Mouse (Mus musculus) heart, embryonic 13.5 days (tissue): ENCODE measurements around the gene Cacna1d. TPM values are rescaled to one million over a fixed set of nuclear protein-coding genes. Genes with fewer than 3 reads are reported as not detected.

Experiments used
- ATAC-seq: fragments of 200-750 bp; cut with Nextera tagmentation; 2 replicates; pipeline ENCODE4 v1.8.0; 2017; ENCODE audit warnings: moderate TSS enrichment; ENCODE audit not compliant: insufficient number of reproducible peaks, low FRiP score, low TSS enrichment; ENCODE audit errors: extremely low read depth
- H3K27ac ChIP-seq: fragments of 300-500 bp; sonication (generic); replicated peaks from 2 replicates; pipeline ENCODE4 v1.5.1; 2015; ENCODE audit warnings: moderate library complexity, mild to moderate bottlenecking, inconsistent platforms
- H3K27me3 ChIP-seq: fragments of 300-500 bp; sonication (generic); replicated peaks from 2 replicates; pipeline ENCODE4 v1.6.1; 2015; ENCODE audit warnings: mild to moderate bottlenecking, inconsistent platforms
- H3K36me3 ChIP-seq: fragments of 300-500 bp; sonication (generic); 2 replicates; pipeline ENCODE4 v1.6.1; 2015; ENCODE audit warnings: mild to moderate bottlenecking, inconsistent platforms
- H3K4me1 ChIP-seq: fragments of 300-500 bp; sonication (generic); 2 replicates; pipeline ENCODE4 v1.6.1; 2015; ENCODE audit warnings: inconsistent platforms
- H3K4me2 ChIP-seq: fragments of 300-500 bp; sonication (generic); 2 replicates; pipeline ENCODE4 v1.6.1; 2015; ENCODE audit warnings: inconsistent platforms, mild to moderate bottlenecking, moderate library complexity
- H3K4me3 ChIP-seq: fragments of 300-500 bp; sonication (generic); 2 replicates; pipeline ENCODE4 v1.5.1; 2015; ENCODE audit warnings: moderate library complexity, mild to moderate bottlenecking, inconsistent platforms
- H3K9ac ChIP-seq: fragments of 300-500 bp; sonication (generic); 2 replicates; pipeline ENCODE4 v1.6.1; 2015; ENCODE audit warnings: inconsistent platforms, mild to moderate bottlenecking, moderate library complexity
- H3K9me3 ChIP-seq: fragments of 300-500 bp; sonication (generic); 2 replicates; pipeline ENCODE4 v1.6.1; 2016; ENCODE audit warnings: inconsistent platforms
- WGBS: fragments of 180-500 bp; shearing (Covaris S2); methylation state at CpG from one replicate; pipeline ENCODE4 v1.1.7; 2015; ENCODE audit warnings: mixed read lengths; 5-methylcytosine and 5-hydroxymethylcytosine counted together
- polyA plus RNA-seq: library from polyadenylated mRNA; unstranded; fragments of >200 nt; fragmentation: Nextera tagmentation; extraction: Ambion mirVana; gene quantifications from 2 replicates; pipeline ENCODE4 v1.2.1, GENCODE M21; 2015

Cacna1d gene
- polyA plus RNA-seq, 1 experiment from 2014 or later: 8.0 TPM

GRCm38 (mm10) chr14:30257626-30258025 lies 233.6 kb downstream of the Cacna1d start:
- H3K4me2 ChIP-seq: no peak overlapping the region
- WGBS: 37% methylated on average over 4 of the region's 4 CpGs
- H3K9ac ChIP-seq: no peak overlapping the region
- H3K27ac ChIP-seq: no peak overlapping the region
- peaks cover 45% of the 10 kb centered on the region for H3K4me1 ChIP-seq
- ATAC-seq: no peak
- H3K9me3 ChIP-seq: no peaks in the 10 kb centered on the region
- H3K27me3 ChIP-seq: no peaks in the 10 kb centered on the region
- H3K36me3 ChIP-seq: no peaks in the 10 kb centered on the region
- no peak overlapping the region for H3K4me3 ChIP-seq

- Histone ChIP-seq H3K4me1 (peaks cover 37% of the 10 kb centered on the region), H3K4me2 (no peak overlapping the region), H3K27ac (no peak overlapping the region), H3K36me3 (no peaks in the 10 kb centered on the region), H3K9me3 (no peaks in the 10 kb centered on the region), H3K4me3 (no peak overlapping the region), H3K9ac (no peak overlapping the region), H3K27me3 (no peaks in the 10 kb centered on the region)
- ATAC-seq: no peak
- 76% methylated on average over 4 of the region's 4 CpGs for WGBS
Measured at GRCm38 (mm10) chr14:30256486-30256885, 234.8 kb downstream of the Cacna1d start.

GRCm38 (mm10) chr14:30255701-30256400 lies 235.4 kb downstream of the Cacna1d start:
- no peaks in the 10 kb centered on the region for H3K27me3 ChIP-seq
- H3K4me1 ChIP-seq: peaks cover 34% of the 10 kb centered on the region
- no peak for ATAC-seq
- no peaks in the 10 kb centered on the region for H3K9me3 ChIP-seq
- no peaks in the 10 kb centered on the region for H3K36me3 ChIP-seq
- WGBS: 74% methylated on average over 12 of the region's 12 CpGs
- H3K27ac ChIP-seq: no peak overlapping the region
- H3K4me2 ChIP-seq: no peak overlapping the region
- H3K4me3 ChIP-seq: no peak overlapping the region
- no peak overlapping the region for H3K9ac ChIP-seq

GRCm38 (mm10) chr14:30254776-30255175 lies 236.5 kb downstream of the Cacna1d start:
- no peak overlapping the region for H3K4me3 ChIP-seq
- H3K27me3 ChIP-seq: no peaks in the 10 kb centered on the region
- no peak overlapping the region for H3K9ac ChIP-seq
- no peak for ATAC-seq
- H3K36me3 ChIP-seq: no peaks in the 10 kb centered on the region
- peaks cover 34% of the 10 kb centered on the region for H3K4me1 ChIP-seq
- H3K9me3 ChIP-seq: no peaks in the 10 kb centered on the region
- no peak overlapping the region for H3K27ac ChIP-seq
- no peak overlapping the region for H3K4me2 ChIP-seq
- 55% methylated on average over 4 of the region's 4 CpGs for WGBS

GRCm38 (mm10) chr14:30252824-30253223 lies 238.4 kb downstream of the Cacna1d start:
- no peak overlapping the region for H3K9ac ChIP-seq
- no peak for ATAC-seq
- no peak overlapping the region for H3K4me3 ChIP-seq
- H3K4me2 ChIP-seq: no peak overlapping the region
- H3K9me3 ChIP-seq: no peaks in the 10 kb centered on the region
- no peaks in the 10 kb centered on the region for H3K27me3 ChIP-seq
- H3K27ac ChIP-seq: no peak overlapping the region
- H3K36me3 ChIP-seq: no peaks in the 10 kb centered on the region
- WGBS: 74% methylated on average over 2 of the region's 2 CpGs
- H3K4me1 ChIP-seq: peaks cover 29% of the 10 kb centered on the region

GRCm38 (mm10) chr14:30251351-30251750 lies 239.9 kb downstream of the Cacna1d start:
- no peaks in the 10 kb centered on the region for H3K9me3 ChIP-seq
- 86% methylated on average over 5 of the region's 5 CpGs for WGBS
- no peak overlapping the region for H3K27ac ChIP-seq
- H3K27me3 ChIP-seq: no peaks in the 10 kb centered on the region
- no peak for ATAC-seq
- no peak overlapping the region for H3K4me2 ChIP-seq
- H3K4me1 ChIP-seq: peaks cover 21% of the 10 kb centered on the region
- H3K36me3 ChIP-seq: no peaks in the 10 kb centered on the region
- no peak overlapping the region for H3K9ac ChIP-seq
- no peak overlapping the region for H3K4me3 ChIP-seq

GRCm38 (mm10) chr14:30249591-30249990 lies 241.7 kb downstream of the Cacna1d start:
- no peak overlapping the region for H3K4me3 ChIP-seq
- no peak for ATAC-seq
- WGBS: 75% methylated on average over 4 of the region's 4 CpGs

GRCm38 (mm10) chr14:30248811-30249210 lies 242.4 kb downstream of the Cacna1d start:
- Histone ChIP-seq H3K36me3 (no peaks in the 10 kb centered on the region), H3K4me1 (peaks cover 5% of the 10 kb centered on the region; the same call in 1 of the 2 replicates), H3K9me3 (no peaks in the 10 kb centered on the region), H3K4me3 (no peak overlapping the region), H3K4me2 (no peak overlapping the region), H3K9ac (no peak overlapping the region), H3K27me3 (no peaks in the 10 kb centered on the region), H3K27ac (no peak overlapping the region)
- ATAC-seq: no peak
- 69% methylated on average over 4 of the region's 4 CpGs for WGBS

More at GRCm38 (mm10) chr14:30249591-30249990, 241.7 kb downstream of the Cacna1d start:
- Histone ChIP-seq H3K27me3 (no peaks in the 10 kb centered on the region), H3K4me2 (no peak overlapping the region), H3K4me1 (peaks cover 11% of the 10 kb centered on the region), H3K9me3 (no peaks in the 10 kb centered on the region), H3K36me3 (no peaks in the 10 kb centered on the region), H3K9ac (no peak overlapping the region), H3K27ac (no peak overlapping the region)

GRCm38 (mm10) chr14:30248121-30248520 lies 243.1 kb downstream of the Cacna1d start:
- no peak for ATAC-seq
- 68% methylated on average over 8 of the region's 8 CpGs for WGBS
- H3K4me3 ChIP-seq: no peak overlapping the region
- no peaks in the 10 kb centered on the region for H3K36me3 ChIP-seq
- no peaks in the 10 kb centered on the region for H3K9me3 ChIP-seq
- H3K27me3 ChIP-seq: no peaks in the 10 kb centered on the region
- H3K9ac ChIP-seq: no peak overlapping the region
- no peak overlapping the region for H3K27ac ChIP-seq
- no peak overlapping the region for H3K4me2 ChIP-seq
- peaks cover 8% of the 10 kb centered on the region; the same call in 1 of the 2 replicates for H3K4me1 ChIP-seq

- no peak for ATAC-seq
- Histone ChIP-seq H3K4me2 (no peak overlapping the region), H3K4me3 (no peak overlapping the region), H3K9ac (no peak overlapping the region), H3K4me1 (peaks cover 8% of the 10 kb centered on the region; the same call in 1 of the 2 replicates), H3K27ac (no peak overlapping the region), H3K36me3 (no peaks in the 10 kb centered on the region), H3K27me3 (no peaks in the 10 kb centered on the region), H3K9me3 (no peaks in the 10 kb centered on the region)
- WGBS: 83% methylated on average over 4 of the region's 4 CpGs
Measured at GRCm38 (mm10) chr14:30247606-30248005, 243.6 kb downstream of the Cacna1d start.

GRCm38 (mm10) chr14:30244776-30245175 lies 246.5 kb downstream of the Cacna1d start:
- 81% methylated on average over 5 of the region's 5 CpGs for WGBS
- no peak overlapping the region for H3K27ac ChIP-seq

GRCm38 (mm10) chr14:30242818-30243205 lies 248.4 kb downstream of the Cacna1d start:
- Histone ChIP-seq H3K27me3 (no peaks in the 10 kb centered on the region), H3K4me1 (peaks cover 3% of the 10 kb centered on the region; the same call in 1 of the 2 replicates), H3K9ac (no peak overlapping the region), H3K9me3 (no peaks in the 10 kb centered on the region), H3K4me2 (no peak overlapping the region), H3K36me3 (no peaks in the 10 kb centered on the region), H3K4me3 (no peak overlapping the region), H3K27ac (no peak overlapping the region)
- ATAC-seq: no peak
- WGBS: 36% methylated on average over 3 of the region's 3 CpGs

More at GRCm38 (mm10) chr14:30244776-30245175, 246.5 kb downstream of the Cacna1d start:
- no peak overlapping the region for H3K9ac ChIP-seq
- H3K9me3 ChIP-seq: no peaks in the 10 kb centered on the region
- ATAC-seq: no peak
- no peak overlapping the region for H3K4me2 ChIP-seq
- no peaks in the 10 kb centered on the region for H3K27me3 ChIP-seq
- no peaks in the 10 kb centered on the region for H3K36me3 ChIP-seq
- peaks cover 8% of the 10 kb centered on the region; the same call in 1 of the 2 replicates for H3K4me1 ChIP-seq
- H3K4me3 ChIP-seq: no peak overlapping the region
